Mouse (Mus musculus) liver, embryonic 16.5 days (tissue): ENCODE data around the gene Mrpl33. TPM values are rescaled to one million over a fixed set of nuclear protein-coding genes. Genes with fewer than 3 reads are reported as not detected.
"Not testable (repeated sequence)": the region's sequence is repeated elsewhere in the genome, so short reads cannot be mapped to it uniquely, and the experiment has no call there.

Source experiments
- ATAC-seq: fragments of 200-750 bp; cut with Nextera tagmentation; 2 replicates; pipeline ENCODE4 v1.8.0; 2017; ENCODE audit warnings: low read depth, mild to moderate bottlenecking, moderate number of reproducible peaks, moderate library complexity
- H3K27ac ChIP-seq: fragments of 300-500 bp; sonication (generic); 2 replicates; pipeline ENCODE4 v1.5.1; 2014; ENCODE audit warnings: mild to moderate bottlenecking, low read length
- H3K27me3 ChIP-seq: fragments of 300-500 bp; sonication (generic); 2 replicates; pipeline ENCODE4 v1.6.1; 2014; ENCODE audit warnings: low read depth, low read length, mixed read lengths; ENCODE audit not compliant: control insufficient read depth, insufficient read depth
- H3K36me3 ChIP-seq: fragments of 300-500 bp; sonication (generic); 2 replicates; pipeline ENCODE4 v1.6.1; 2014; ENCODE audit warnings: mild to moderate bottlenecking; ENCODE audit not compliant: control insufficient read depth, insufficient read depth
- H3K4me1 ChIP-seq: fragments of 300-500 bp; sonication (generic); 2 replicates; pipeline ENCODE4 v1.6.1; 2014; ENCODE audit warnings: low read depth, low read length, mixed read lengths; ENCODE audit not compliant: control insufficient read depth
- H3K4me2 ChIP-seq: fragments of 300-500 bp; sonication (generic); 2 replicates; pipeline ENCODE4 v1.6.1; 2014; ENCODE audit warnings: low read depth, low read length, mixed read lengths
- H3K4me3 ChIP-seq: fragments of 300-500 bp; sonication (generic); 2 replicates; pipeline ENCODE4 v1.5.1; 2014; ENCODE audit warnings: low read depth, mild to moderate bottlenecking, low read length
- H3K9ac ChIP-seq: fragments of 300-500 bp; sonication (generic); 2 replicates; pipeline ENCODE4 v1.6.1; 2014; ENCODE audit warnings: low read depth, low read length
- H3K9me3 ChIP-seq: fragments of 300-500 bp; sonication (generic); replicated peaks from 2 replicates; pipeline ENCODE4 v1.6.1; 2016; ENCODE audit warnings: low read length; ENCODE audit not compliant: control insufficient read depth
- WGBS: fragments of 180-500 bp; shearing (Covaris S2); extraction: QIAGEN DNeasy Blood & Tissue Kit; methylation state at CpG from one replicate; pipeline ENCODE4 v1.1.7; 2014; ENCODE audit not compliant: insufficient replicate concordance; 5-methylcytosine and 5-hydroxymethylcytosine counted together
- polyA plus RNA-seq: library from polyadenylated mRNA; unstranded; fragments of >200 nt; fragmentation: Nextera tagmentation; extraction: Ambion mirVana; gene quantifications from 2 replicates; pipeline ENCODE4 v1.2.1, GENCODE M21; 2015

Gene Mrpl33
- polyA plus RNA-seq, 1 experiment from 2014 or later: 141 TPM

DNA sequence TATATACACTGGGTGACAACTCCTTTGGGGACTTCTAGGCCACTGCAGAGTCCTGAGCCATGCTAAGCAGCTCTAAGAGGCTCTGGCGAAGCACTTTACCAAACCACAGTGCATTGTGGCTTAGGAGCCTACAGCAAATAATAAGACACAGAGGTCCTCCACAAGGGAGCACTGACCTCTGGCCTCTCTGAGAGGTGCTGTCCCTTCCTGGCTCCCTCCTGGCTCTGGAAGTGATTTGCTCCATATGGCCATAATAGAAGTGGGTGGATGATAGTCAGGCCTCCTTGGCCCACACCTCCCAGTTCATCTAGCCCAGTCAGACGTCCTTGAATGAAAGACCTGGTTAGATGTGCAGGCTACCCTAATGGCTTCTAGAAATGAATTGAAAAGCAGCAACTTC lies 8.7 kb upstream of the Mrpl33 start:
- H3K4me2 ChIP-seq: no peak overlapping the region
- WGBS: 63% methylated on average over 2 of the region's 2 CpGs
- no peak overlapping the region for H3K27ac ChIP-seq
- no peaks in the 10 kb centered on the region for H3K4me1 ChIP-seq
- no peak overlapping the region for H3K4me3 ChIP-seq
- no peak for ATAC-seq
- no peaks in the 10 kb centered on the region for H3K36me3 ChIP-seq
- no peak overlapping the region for H3K9ac ChIP-seq
- H3K27me3 ChIP-seq: no peaks in the 10 kb centered on the region
- 0 out of 2 replicates have a peak, but pooled peaks cover 3% of the 10 kb centered on the region for H3K9me3 ChIP-seq

DNA sequence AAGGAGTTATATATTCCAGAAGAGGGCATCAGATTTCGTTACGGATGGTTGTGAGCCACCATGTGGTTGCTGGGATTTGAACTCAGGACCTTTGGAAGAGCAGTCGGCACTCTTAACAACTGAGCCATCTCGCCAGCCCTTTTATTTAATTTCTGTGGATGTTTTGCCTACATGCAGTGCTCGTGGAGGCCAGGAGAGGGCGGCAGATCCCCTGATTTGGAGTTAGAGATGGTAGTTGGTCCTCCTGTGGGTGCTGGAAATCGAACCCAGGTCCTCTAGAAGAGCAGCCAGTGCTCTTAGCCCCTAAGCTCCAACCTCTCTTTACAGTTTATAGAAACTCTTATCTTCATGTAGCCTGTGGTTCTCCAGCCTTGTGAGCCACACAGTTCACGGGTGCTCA lies 8.1 kb upstream of the Mrpl33 start:
- H3K36me3 ChIP-seq, H3K4me3 ChIP-seq, H3K9ac ChIP-seq, H3K9me3 ChIP-seq, H3K27me3 ChIP-seq, H3K4me2 ChIP-seq, H3K4me1 ChIP-seq, H3K27ac ChIP-seq, ATAC-seq: not testable (repeated sequence)
- 69% methylated on average over 8 of the region's 8 CpGs for WGBS

DNA sequence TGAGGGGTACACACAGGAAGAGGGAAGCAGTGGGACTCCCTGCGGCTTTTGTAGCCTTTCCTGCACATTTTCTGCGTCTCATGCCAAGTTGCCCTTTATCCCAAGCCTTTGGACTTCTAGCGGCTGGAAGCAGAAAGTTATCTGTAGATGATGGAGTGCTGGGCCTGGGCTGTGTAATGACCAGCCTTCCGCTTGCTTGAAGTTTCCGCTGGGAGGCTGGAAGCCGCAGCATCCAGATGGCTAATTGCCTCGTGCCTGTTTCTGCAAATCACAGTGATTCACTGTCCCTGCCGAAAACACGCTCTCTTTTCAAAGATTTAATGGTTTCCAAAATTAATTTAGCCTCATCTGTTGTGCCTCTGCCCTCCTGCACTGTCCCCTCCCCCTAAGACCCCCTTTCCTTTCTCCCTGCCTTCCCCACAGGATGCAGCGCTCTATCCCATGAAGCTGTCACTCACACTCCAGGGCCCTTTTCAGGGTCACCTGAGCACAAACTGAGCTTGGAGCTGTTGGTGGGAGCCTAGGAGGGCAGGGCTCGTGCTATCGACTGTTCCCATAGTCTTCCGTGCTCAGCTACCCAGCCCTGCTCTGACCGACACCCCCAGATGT lies 6.9 kb upstream of the Mrpl33 start:
- H3K4me1 ChIP-seq: no peaks in the 10 kb centered on the region
- no peaks in the 10 kb centered on the region for H3K27me3 ChIP-seq
- no peak for ATAC-seq
- WGBS: 78% methylated on average over 14 of the region's 14 CpGs
- H3K4me3 ChIP-seq: no peak overlapping the region
- no peaks in the 10 kb centered on the region for H3K36me3 ChIP-seq
- no peak overlapping the region for H3K4me2 ChIP-seq
- H3K9me3 ChIP-seq: 0 out of 2 replicates have a peak, but pooled peaks cover 3% of the 10 kb centered on the region
- no peak overlapping the region for H3K27ac ChIP-seq
- no peak overlapping the region for H3K9ac ChIP-seq

DNA sequence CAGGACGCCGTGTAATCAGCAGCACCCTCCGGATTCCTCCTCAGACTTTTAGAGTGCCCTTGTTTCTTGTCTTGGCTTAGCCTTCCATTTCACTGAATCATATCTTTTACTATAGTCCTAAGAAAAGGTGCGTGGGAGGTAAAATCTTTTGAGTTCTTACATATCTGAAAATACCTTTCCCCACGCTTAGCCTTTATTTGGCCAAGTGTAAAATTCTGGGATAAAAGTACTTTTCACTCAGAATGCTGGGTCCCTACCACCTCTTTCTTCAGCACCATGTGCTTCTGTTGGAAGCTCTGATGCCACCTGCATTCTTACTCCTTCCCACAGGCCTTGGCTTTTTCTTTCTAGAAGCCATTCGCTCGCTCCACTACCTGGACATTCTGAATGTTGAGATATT lies 5.6 kb upstream of the Mrpl33 start:
- Histone ChIP-seq H3K27ac (no peak overlapping the region), H3K4me3 (no peak overlapping the region), H3K9ac (no peak overlapping the region), H3K27me3 (no peaks in the 10 kb centered on the region), H3K4me1 (no peaks in the 10 kb centered on the region), H3K4me2 (no peak overlapping the region), H3K36me3 (no peaks in the 10 kb centered on the region), H3K9me3 (0 out of 2 replicates have a peak, but pooled peaks cover 3% of the 10 kb centered on the region)
- no peak for ATAC-seq
- WGBS: 74% methylated on average over 7 of the region's 7 CpGs

DNA sequence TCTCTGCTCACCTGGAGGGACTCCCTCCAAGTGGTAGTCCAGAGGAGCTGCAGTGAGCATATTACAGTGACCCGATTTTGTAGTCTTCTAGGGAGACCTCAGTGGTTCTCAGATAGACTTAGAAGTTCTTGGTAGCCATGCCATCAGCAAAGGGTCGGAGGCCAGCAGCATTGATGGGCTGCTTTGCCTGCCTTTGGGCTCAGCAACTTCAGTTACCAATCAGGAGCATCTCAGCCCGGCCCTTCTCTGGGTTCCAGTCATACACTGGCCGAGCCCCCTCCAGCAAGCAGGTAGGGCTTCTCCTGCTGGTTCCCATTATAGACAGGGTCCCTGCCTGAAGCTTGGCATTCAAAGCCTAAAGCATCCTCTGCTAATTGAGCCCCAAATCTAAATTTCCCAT lies 867 bp upstream of the Mrpl33 start:
- no peak overlapping the region for H3K4me2 ChIP-seq
- H3K4me1 ChIP-seq: peaks cover 4% of the 10 kb centered on the region; the same call in 1 of the 2 replicates
- H3K27me3 ChIP-seq: no peaks in the 10 kb centered on the region
- H3K27ac ChIP-seq: no peak overlapping the region
- no peak overlapping the region for H3K4me3 ChIP-seq
- ATAC-seq: no peak
- H3K9me3 ChIP-seq: no peaks in the 10 kb centered on the region
- H3K9ac ChIP-seq: no peak overlapping the region
- 46% methylated on average over 4 of the region's 4 CpGs for WGBS
- H3K36me3 ChIP-seq: no peaks in the 10 kb centered on the region

DNA sequence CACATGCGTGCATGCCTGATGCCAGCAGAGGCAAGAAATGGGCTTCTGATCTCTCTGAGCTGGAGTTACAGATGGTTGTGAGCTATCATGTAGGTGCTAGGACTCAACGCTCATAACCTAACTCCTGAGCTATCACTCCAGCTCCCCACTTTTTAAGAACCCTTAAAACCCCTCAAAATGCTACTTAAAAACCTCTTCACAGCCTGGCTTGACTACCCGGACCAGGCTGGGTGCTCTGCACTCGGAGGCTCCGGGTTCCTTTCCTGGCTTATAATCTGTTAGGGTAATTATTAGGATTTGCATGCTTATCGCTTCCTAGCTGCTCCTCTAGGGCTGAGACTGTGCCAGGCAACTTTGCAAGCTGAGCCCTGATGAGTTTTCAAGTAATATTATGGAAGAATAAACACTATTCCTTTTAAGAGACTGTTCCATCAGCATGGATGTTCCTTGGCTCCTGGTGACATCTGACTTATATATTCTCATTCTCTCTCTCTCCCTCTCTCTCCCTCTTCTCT lies 752 bp downstream of the Mrpl33 start:
- Histone ChIP-seq H3K4me3 (no peak overlapping the region; the same call in 1 of the 2 replicates), H3K4me1 (peaks cover 7% of the 10 kb centered on the region; the same call in 1 of the 2 replicates), H3K9me3 (no peaks in the 10 kb centered on the region), H3K4me2 (peak overlapping the region; percentile 62), H3K27ac (no peak overlapping the region), H3K9ac (no peak overlapping the region), H3K27me3 (no peaks in the 10 kb centered on the region), H3K36me3 (no peaks in the 10 kb centered on the region)
- WGBS: 57% methylated on average over 6 of the region's 6 CpGs
- ATAC-seq: no peak

DNA sequence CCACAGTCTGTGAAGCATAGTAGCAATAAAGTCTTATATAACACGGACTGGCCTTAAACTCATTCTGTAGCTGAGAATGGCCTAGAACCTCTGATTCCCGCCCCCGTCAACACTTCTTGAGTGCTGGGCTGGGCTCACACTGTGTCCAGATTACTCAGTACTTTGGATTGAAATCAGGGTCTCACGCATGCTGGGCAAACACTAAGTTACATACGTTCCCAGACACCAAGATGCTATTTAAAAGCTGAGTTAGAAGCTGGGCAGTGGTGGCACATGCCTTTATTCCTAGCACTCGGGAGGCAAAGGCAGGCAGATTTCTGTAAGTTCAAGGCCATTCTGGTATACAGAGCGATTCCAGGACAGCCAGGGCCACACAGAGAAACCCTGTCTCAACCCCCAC lies 1.4 kb downstream of the Mrpl33 start:
- Histone ChIP-seq H3K4me1 (peaks cover 7% of the 10 kb centered on the region; the same call in 1 of the 2 replicates), H3K4me2 (no peak overlapping the region), H3K27ac (no peak overlapping the region), H3K9ac (no peak overlapping the region), H3K9me3 (no peaks in the 10 kb centered on the region), H3K4me3 (no peak overlapping the region), H3K36me3 (no peaks in the 10 kb centered on the region), H3K27me3 (no peaks in the 10 kb centered on the region)
- 69% methylated on average over 7 of the region's 7 CpGs for WGBS
- no peak for ATAC-seq

DNA sequence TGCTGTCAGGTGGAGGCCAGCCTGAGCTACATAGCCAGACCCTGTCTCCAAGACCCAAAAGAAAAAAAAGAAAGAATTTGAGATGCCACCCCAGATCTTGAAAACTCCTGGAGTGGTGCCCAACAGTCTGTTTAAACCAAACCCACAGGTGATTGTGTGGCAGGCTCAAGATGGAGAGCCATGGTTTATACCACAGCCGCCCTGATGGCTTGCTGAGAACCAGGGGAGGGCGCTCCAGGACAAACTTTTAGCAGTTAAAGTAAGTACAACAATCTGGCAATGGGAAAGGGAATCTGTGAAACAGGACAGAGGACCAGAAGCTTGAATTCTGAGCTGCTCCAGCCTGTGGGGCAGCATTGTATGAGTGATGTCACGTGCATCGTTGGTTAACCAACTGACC lies 1.8 kb downstream of the Mrpl33 start:
- peaks cover 7% of the 10 kb centered on the region; the same call in 1 of the 2 replicates for H3K4me1 ChIP-seq
- no peak for ATAC-seq
- H3K4me3 ChIP-seq: no peak overlapping the region
- WGBS: 63% methylated on average over 4 of the region's 4 CpGs
- no peak overlapping the region for H3K4me2 ChIP-seq
- H3K27me3 ChIP-seq: no peaks in the 10 kb centered on the region
- no peaks in the 10 kb centered on the region for H3K36me3 ChIP-seq
- H3K9me3 ChIP-seq: no peaks in the 10 kb centered on the region
- no peak overlapping the region for H3K9ac ChIP-seq
- no peak overlapping the region for H3K27ac ChIP-seq

DNA sequence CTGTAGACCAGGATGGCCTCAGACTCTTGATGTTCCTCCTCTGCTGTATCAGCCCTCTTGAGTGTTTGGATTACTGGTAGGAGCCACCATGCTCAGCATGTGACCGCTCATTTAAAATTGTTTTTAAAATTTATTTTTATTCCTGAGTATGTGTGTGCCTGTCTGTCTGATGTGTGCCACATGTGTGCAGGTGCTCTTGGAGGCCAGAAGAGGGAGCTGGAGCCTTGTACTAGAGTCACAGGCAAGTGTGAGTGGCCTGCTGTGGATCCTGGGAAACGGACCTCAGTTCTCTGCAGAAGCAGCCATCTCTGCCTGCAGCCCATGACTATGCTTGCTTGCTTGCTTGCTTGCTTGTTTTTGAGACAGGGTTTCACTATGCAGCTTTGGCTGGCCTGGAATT lies 2.4 kb downstream of the Mrpl33 start:
- H3K27me3 ChIP-seq: no peaks in the 10 kb centered on the region
- H3K27ac ChIP-seq: no peak overlapping the region
- no peak overlapping the region for H3K4me2 ChIP-seq
- no peak overlapping the region for H3K4me3 ChIP-seq
- no peaks in the 10 kb centered on the region for H3K9me3 ChIP-seq
- H3K36me3 ChIP-seq: no peaks in the 10 kb centered on the region
- 65% methylated on average over 2 of the region's 2 CpGs for WGBS
- no peak overlapping the region for H3K9ac ChIP-seq
- peaks cover 7% of the 10 kb centered on the region; the same call in 1 of the 2 replicates for H3K4me1 ChIP-seq
- no peak for ATAC-seq
